Mouse (Mus musculus) urinary bladder, postnatal 25 days (tissue): Measurements from ENCODE around the gene Selenoo.
A peak's percentile ranks its signal among the peaks of the same experiment; 100 is the strongest.

Source experiments
- DNase-seq: peaks from one replicate; pipeline ENCODE4 v3.0.0; 2022; ENCODE audit warnings: low spot score

Gene Selenoo

DNA sequence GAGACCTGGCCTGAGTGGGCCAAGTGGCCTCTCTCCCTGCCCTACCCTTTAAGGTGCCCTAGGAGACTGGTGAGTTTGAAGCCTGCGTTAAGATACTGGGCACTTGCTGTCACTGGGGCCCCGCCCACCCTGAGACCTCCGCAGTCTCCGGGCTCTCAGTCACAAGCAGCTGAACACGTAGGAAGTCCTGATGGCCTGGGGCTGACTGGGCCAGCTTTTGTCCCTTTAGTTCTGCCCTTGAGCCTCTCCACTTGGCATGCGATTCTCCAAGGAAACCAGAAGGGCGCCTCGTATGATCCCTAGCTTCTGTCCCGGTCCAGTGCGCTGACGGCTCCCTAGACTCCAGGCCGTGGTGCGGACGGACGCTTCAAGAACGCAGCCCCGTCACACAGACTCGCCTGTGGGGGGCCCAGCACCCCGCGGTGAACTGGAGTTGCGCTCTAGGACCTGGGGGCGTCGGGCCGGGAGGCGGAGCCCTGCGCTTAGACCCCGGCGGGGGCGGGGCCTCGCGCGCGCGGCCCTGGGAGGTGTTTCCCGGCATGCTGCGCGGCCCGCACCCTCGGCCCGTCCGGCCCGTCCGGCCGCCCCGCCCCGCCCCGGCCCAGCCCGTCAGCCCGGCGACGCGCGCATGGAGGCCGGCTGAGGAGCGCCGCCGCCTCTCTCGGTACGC is 13.3 kb upstream of the Selenoo start:
- DNase-seq, result peak; percentile 78

DNA sequence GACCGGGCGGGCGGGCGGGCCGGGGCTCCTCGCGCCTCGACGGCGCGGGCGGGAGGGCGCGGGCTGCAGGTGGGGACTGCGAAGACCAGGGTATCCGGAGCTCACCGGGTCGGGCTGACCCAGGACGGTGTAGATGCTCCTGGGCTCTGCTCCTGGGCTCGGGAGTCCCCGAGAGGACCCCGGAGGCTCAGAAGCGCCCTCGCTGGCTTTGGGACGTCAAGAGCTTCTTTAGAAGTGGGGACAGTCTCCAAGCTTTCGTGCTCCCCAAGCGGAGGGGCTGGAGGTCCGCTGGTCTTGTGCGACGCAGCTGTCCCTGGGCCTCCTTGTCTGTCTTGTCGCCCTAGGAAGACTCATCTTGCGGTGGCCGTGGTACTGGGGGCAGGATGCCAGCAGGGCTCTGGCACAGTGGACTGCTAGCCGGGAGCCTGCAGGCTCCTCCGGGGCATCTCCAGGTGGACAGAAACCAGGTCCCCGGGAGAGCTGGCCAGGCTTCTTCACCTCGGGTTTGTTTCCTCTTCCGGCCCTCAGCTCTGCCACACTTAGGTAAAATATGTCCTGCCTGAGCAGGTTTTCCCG is 12.6 kb upstream of the Selenoo start:
- DNase-seq, result peak; percentile 46

GRCm38 (mm10) chr15:89078208-89078836 is 10.6 kb upstream of the Selenoo start:
- peak; percentile 33 for DNase-seq

GRCm38 (mm10) chr15:89083906-89084305 is 5.0 kb upstream of the Selenoo start:
- DNase-seq, result no peak

- DNase-seq, result no peak
Measured at GRCm38 (mm10) chr15:89084826-89085225, 4.1 kb upstream of the Selenoo start.

DNA sequence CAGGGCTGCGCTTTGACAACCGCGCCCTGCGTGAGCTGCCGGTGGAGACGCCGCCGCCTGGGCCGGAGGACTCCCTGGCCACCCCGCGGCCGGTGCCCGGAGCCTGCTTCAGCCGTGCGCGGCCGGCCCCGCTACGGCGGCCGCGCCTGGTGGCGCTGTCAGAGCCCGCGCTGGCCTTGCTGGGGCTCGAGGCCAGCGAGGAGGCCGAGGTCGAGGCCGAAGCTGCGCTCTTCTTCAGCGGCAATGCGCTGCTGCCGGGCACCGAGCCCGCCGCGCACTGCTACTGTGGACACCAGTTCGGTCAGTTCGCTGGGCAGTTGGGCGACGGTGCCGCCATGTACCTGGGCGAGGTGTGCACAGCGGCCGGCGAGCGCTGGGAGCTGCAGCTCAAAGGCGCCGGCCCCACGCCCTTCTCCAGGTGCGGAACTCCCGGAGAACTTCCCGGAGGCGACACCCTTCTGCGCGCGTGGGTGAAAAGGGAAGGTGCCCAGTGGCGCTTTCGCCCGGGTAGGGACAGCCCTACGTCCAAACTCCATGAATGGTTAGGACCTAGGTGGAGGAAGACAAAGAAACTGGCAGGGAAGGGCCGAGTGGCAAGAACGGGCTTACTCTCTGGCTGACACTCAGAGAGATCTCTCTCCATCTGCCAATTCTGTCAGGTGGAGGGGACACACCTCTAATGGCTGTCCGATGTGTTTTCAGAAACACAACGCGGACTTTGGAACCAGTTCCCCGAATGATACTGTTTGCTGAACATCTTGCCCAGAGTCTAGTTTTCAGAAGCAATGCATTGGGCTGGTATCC is 566 bp downstream of the Selenoo start:
- peak; percentile 35 for DNase-seq

GRCm38 (mm10) chr15:89090662-89091061 is 1.8 kb downstream of the Selenoo start:
- DNase-seq, result no peak

DNA sequence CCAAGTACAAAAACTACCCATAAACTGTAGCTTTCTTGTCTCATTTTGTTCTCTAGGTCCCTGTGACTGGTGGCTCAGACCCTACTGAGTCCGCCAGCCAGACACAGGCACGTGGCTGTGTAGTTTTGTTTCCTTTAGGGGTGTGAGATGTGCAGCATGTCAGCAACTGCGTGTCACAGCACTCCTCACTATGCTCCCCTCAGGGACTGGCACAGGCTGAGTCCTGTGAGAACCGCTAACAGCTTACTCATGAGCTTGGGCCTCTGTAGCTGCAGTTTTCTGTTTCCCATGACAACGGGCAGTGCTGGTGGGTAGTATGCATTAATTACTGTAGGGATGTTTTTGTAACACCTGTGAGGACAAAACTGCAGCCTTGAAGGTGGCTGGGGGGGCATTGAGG is 3.3 kb downstream of the Selenoo start:
- no peak for DNase-seq

GRCm38 (mm10) chr15:89097450-89097849 is 8.6 kb downstream of the Selenoo start:
- DNase-seq, result no peak

- no peak for DNase-seq
Measured at GRCm38 (mm10) chr15:89098616-89099015, 9.7 kb downstream of the Selenoo start.

- no peak for DNase-seq
Measured at GRCm38 (mm10) chr15:89100823-89101222, 11.9 kb downstream of the Selenoo start.

DNA sequence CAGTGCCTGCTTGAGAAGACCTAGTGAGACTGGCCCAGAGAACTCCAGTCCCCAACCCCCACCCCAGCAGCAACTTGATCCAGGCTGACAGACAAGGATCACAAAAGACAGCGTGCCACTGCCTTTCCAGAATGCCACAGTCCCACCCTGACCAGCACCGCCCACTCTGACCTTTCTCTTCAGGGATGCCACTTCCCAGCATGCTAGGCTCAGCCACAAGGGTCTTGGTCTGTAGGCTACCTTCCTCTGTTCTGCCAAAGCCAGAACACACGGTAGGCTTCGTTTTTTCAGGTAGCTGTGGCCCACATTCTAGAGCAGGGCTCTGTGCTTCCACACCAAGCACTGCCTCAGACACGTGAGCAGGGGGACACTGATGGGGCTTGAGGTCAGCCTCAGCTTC is 13.8 kb downstream of the Selenoo start:
- DNase-seq, result no peak

DNA sequence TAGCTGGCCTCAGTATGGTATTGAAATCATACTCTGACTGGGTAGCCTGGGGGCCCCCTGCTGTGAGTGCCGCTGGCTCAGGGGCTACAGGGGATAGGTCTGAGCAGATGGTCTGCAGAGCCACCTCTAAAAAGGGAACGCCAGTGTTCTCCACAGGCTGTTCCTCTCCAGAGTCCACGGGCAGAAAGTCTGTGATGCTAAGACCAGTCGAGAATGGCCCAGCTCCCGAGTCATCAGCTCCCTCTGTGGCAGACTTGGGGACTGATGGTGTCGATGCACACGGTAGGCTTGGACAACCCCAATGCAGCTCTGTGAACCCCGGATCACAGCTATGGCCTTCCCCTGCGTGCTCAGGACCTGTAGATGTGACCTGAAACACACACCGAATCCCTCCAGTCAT is 15.0 kb downstream of the Selenoo start:
- DNase-seq, result no peak

- no peak for DNase-seq
Measured at GRCm38 (mm10) chr15:89104425-89104824, 15.5 kb downstream of the Selenoo start.

DNA sequence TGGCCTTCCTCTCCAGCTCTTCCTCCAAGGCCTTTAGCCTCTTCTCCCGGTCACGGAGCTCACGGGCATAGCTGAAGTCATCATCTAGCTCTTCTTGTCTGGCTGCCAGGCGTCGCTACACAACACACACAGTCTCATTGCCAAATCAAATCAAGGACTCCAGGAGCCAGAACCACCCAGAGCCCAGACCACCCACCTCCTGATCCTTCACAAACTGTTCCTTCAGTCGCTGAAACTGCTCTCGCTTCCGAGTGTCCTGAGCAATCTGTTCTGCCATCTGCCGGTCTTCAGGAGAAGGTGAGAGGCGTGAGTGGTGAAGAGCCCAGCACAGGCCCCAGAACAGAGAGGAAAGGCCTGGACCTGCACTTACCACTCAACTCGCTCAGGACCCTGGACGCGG is 17.2 kb downstream of the Selenoo start:
- DNase-seq, result no peak

- no peak for DNase-seq
Measured at GRCm38 (mm10) chr15:89106976-89107375, 18.1 kb downstream of the Selenoo start.

- DNase-seq, result no peak
Measured at GRCm38 (mm10) chr15:89110147-89110546, 21.3 kb downstream of the Selenoo start.

DNA sequence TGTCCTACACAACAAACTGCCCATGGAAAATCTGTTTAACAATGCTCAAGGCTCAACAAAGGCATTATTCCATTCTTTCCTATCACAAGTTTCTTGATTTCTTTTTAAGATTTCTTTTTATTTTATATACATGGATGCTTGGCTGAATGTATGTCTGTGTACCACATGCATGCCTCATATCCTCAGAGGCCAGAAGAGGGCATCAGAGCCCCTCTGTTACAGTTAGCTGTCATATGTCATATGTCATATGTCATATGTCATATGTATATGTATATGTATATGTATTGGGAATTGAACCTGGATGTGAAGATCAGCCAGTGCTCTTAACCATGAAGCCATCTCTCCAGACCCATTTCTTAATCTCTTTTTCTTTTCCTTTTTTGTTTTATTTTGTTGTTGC is 29.1 kb downstream of the Selenoo start:
- DNase-seq, result no peak

GRCm38 (mm10) chr15:89122649-89123366 is 33.9 kb downstream of the Selenoo start, which contains the start of gene Tubgcp6:
TSS of gene Tubgcp6 (minus strand) at chr15:89123112.
- peak; percentile 95 for DNase-seq

GRCm38 (mm10) chr15:89123595-89123994 is 34.7 kb downstream of the Selenoo start:
- DNase-seq, result no peak

DNA sequence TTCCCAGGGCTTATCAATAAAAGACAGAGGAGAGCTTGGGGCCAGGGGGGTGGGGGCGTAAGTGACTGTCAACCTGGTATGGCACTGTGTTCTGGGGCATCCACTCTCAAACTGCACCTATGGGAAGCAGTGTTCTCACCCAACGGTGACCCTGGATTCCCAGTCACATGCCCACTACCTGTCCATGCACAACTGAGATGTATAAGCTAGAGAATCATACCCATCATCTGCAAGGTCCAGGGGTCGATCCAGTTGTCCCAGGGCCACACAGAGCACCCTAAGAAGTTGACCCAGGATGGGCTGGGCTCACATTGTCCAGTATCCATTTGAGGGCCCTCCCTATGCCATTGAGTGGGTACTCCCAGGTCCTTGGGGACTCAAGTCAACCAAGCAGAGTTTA is 35.4 kb downstream of the Selenoo start:
- no peak for DNase-seq

- no peak for DNase-seq
Measured at GRCm38 (mm10) chr15:89125351-89125750, 36.5 kb downstream of the Selenoo start.
